Mouse (Mus musculus): ENCODE results near the gene Gm28038.

GRCm38 (mm10) chr2:30261064-30261736 is 19.6 kb upstream of the Gm28038 start:
- no peak for TF ChIP-seq KAT2A (conservative IDR thresholded peaks at IDR 0.05; ENCODE audit: low read depth, low read length)
- TF ChIP-seq TAL1 (IDR thresholded peaks at IDR 0.05; ENCODE audit: low read length) = no peak
- TF ChIP-seq CHD2 (IDR thresholded peaks at IDR 0.05; ENCODE audit: low read length) = no peak
- no peak for TF ChIP-seq MAX (IDR thresholded peaks at IDR 0.05; ENCODE audit: low read length)

All from MEL (cell line).